Mouse (Mus musculus) heart, postnatal 4 days (tissue): ENCODE measurements at regions not wholly inside any gene's neighbourhood (a gene's known extent, or its start where the extent isn't known, plus 50 kb on each side); places are given as distances from the start of the nearest gene placed in this dataset.

Source experiments
- DNase-seq: peaks from one replicate; pipeline ENCODE4 v3.0.0; 2021

DNA sequence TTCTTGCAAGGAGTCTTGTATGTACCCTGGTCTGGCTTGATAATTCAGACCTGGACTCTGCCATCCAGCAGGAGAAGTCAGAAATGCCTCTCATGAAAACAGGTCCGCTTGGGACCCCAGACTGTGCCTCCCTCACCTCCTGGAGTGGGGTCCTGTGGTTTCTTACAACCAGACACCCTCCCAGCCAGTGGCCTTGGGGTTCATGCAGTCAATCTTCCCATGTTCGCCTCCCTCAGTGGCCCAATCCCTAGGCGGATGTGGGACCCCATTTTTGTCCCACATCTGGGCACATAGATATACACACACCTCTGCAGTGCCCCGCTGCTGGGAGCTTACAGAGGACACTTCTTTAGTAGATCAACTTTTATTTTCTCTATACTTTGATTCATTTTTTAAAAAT, 217.7 kb downstream of the Lrfn2 start:
- DNase-seq, result no peak

DNA sequence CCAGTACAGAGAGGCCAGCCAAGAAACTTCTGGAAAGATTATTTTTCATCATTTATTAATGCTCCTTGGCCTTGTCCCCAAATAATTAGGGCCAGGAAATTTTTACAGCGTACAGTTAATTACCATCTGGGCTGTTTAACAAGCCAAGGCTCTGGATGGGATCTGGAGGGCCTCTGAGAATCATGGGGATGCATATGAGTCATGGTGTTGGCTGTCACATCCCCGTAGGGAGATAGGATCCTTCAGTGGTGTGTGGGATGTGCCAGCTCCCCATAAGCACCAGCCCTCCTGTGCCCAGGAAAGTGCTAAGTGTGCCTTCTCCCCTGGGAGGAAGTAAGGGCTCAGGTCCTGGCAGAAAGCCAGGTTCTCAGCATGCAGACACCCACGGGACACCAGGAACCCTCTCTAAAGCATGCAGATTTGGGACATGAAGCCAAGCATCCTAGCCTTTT, 218.8 kb downstream of the Lrfn2 start:
- DNase-seq, result peak; percentile 42

DNA sequence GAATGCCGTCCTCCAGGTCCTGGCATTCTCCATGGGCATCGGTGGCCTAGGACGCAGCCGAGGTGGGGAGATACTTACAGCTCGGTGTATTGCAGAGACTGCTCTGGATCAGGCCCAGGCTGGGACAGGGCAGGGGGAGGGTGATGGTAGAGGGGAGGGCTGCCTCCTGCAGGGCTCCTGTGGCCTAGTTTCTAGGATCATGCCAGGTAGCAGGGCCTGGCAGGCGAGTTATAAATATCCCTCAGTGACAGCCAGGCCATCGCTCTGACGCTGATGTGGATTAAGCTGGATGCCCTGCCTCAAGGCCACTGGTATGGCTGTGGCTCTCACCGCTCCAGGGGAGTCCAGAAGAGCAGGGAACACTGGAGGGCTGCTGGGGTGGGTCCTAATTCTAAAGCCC, 221.8 kb downstream of the Lrfn2 start:
- peak; percentile 58 for DNase-seq

DNA sequence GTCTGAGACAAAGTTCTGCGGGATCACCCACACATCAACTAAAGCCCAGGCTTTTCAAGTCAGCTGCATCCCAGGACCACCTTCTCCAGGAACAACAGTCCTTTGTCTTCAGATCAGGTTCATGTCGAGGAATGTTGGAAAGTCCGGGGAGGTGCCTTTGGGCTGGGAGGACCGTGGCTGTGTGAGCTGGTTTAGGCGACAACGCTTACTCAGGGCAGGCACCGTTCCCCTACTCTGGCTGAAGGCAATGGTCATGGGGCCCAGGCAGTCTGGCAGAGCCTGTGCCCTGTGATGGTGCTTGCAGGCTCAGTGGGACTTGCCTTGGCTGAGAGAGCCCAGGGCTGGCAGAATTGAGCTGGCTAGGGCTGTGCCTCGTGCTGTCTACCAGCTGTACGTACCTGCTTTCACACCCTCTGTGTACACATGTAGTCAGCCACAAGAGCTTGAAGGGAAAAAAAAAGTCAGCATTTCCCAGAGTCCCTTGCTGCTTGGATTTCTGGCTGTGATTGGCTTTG, 222.9 kb downstream of the Lrfn2 start:
- DNase-seq, result no peak

DNA sequence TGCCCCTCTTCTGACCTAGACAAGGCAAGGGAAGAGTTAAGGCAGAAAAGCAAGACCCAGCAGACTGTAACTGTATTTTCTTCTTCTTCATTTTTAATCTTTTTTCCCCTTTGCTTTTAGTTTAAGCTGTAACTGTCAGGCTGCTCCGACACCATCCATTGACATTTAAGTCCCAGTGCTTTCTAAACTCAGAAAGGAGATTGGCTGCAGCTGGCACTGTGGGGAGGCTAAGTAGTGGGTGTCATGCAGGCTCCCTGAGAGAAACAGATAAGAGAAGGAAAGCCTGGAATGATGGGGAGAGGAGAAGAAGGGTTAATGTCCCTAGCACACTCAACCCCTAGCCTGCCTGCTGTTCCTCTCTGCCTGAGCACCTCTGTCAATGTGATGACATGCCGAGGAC, 225.4 kb downstream of the Lrfn2 start:
- no peak for DNase-seq

DNA sequence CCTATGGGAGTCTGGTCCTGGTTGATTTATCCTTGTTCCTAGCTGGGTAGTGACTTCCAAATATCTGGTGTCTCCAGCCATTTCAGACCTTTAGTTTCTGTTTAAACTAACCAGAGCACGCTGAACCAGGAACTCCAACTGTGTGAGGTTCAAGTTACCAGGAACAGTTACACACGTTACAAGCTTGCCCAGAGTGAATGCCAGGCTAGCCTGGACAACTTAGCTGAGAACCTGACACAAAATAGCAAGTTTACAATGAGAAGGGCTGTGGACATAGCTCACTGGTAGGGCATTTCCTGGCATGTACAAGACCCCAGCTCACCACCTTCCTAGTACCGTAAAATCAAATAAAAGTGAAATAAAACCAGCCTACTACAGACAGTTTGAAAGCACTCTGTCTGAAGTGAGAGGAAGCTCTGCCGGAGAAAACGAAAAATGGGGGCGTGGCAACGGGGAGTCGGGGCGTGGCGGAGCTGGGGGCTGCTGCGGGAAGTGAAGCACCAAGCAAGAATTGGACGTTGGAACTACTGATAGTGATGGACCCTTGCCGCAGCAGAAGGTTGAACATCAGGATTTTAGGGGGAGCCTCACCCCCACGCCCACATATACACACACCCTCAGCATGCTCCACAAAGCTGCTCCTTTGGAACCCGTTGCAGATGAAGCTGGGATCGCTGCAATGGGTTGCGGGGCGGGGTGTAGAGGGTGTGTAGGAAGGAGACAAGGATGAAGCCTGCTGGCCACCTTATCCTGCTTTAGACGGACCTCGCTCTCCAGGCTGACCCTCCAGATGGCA, 239.3 kb downstream of the Lrfn2 start:
- peak; percentile 38 for DNase-seq

DNA sequence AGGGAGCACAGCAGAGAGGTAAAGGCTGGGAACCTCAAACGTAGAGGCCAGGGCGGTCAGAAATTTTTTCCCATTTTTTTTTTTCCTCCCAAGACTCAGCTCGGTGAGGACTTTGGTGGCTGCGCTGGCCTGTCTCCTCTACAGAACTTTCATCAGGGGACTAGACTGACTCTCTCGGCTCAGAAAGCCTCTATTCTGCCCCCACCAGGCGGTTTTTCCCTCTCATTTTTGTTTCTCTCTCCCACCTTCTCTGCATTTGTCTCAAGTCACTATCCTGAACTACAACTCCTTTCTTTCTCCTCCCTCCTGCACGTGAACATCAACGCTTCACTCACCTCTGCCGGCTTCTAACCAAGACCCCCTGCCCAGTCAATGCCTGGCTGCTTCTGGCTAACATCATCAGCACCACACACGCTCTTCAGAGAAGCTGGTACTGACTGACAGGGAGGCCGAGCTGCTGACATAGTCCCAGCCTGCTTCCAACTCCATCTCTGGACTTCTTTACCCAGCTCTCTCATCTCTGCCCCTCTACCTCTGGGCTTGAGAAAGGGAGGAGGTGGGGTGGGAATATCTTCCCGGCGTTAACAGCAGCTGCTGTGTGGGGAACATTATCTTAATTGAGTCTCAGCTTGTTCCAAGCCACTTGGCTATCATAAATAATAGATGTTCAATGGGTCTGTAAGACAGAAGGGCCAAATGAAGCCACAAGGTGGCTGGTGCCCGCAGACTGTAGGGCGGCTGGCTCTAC, 240.0 kb downstream of the Lrfn2 start:
- peak; percentile 18 for DNase-seq

DNA sequence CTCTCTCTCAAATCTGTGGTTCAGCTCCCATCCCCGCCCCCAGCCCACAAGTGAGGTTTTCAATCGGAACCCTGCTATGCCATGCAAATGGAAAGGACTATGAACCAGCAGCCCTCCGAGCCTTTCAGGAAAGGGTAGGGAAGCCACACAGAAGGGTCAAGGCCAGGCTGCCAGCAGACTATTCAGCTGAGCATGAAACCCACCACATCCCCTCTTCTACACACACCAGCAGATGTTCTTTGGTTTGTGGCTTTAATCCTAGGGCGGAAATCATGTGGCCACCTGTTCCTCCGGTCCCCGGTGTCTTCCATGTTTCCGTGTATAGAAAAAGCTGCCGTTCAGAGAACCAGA, 240.6 kb downstream of the Lrfn2 start:
- no peak for DNase-seq

DNA sequence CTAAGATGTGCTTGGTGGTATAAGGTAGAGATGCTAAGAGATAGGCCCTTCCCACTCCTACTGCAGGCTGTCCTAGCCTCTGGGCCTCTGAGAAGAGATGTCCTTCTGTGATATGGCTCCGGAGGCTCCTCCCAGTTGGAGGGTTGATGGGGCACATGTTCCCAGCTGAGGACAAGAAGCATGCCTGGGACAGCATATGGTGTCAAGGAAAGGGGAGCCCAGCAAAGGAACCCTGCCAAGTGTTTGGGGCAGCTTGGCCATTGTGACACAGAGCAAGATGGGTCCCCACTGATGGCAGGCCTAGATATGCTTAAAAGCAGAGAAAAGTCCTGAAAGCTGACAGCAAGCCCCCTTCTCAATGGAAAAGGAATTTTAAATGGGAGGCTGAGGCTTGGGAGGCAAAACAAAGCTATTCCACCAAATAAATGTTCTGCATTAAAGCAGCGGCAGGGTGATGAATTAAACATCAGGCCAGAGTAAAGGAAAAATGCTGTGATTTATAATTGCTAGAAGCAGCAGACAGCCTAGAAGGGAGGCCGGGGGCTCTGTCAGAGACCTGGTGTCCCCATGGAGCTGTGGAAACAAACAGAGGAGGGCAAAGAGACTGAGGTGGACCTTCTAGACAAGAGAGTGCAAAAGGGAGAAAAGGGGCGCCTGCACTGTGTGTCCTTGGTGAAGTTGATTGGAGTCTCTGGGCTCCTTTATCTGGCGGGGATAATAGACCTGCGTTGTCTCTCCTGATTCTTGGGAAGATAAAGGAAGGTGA, 246.0 kb downstream of the Lrfn2 start:
- DNase-seq, result no peak

DNA sequence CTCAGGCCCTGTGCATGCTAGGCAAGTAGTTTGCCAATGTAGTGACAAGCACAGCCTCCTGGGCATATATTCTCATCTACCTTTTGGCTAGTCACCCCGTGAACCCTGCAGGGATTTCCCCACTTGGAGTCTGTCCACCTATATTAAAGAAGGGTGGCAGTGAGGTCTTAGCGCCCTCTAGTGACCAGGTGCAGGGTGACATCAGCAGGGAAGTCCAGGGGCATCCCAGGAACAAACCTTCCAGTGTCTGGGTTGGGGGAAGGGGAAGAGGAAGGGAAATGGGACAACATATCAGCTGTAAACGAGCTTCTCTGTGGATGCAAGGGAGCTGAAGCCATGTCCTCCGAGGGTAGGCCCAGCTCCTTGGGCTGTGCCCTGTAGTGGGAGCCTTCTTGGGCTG, 245.7 kb upstream of the Mocs1 start:
- peak; percentile 58 for DNase-seq

DNA sequence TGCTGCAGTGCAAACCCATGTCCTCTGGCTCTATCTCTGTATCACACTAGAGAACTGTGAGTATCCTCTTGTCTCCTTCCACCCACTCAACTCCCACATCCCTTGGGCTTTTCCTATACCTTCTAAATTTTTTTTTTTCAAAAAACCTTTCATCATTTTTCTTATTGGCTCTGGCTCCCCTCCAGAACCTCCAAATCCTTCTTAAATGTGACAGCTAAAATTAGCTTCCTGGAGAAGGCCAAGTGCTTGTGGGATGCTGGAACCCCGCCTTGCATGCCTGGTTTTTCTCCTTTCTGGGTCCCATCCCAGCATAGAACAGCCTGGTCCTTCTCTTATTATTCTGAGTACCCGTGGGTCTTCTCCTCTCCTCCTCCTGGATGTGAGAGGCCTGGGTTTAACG, 244.2 kb upstream of the Mocs1 start:
- DNase-seq, result no peak

DNA sequence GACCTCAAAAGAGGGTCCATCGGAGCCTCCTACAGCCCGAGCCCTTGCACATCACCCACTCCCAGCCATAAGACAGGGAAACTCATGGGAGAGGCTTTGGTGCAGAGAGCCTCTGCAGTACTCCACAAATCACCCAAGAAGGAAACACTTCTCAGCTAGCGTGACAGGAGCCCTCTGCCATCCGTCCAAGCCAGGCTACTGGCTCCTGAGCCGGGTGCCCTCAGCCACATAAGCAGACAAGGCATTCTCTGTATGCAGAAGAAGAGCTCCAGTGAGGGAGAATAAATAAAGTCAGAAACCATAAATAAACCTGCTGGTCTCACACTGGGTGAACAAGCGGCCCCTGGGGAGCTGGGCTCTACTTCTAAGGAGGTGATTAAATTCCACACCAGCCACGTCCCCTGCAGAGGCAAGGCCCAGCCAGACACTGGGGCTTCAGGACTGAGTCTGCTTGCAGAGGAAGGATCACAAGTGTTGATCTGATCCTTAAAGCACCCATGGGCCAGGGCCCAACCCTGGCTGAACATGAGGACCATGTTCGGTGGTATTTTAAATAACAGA, 243.0 kb upstream of the Mocs1 start:
- no peak for DNase-seq

DNA sequence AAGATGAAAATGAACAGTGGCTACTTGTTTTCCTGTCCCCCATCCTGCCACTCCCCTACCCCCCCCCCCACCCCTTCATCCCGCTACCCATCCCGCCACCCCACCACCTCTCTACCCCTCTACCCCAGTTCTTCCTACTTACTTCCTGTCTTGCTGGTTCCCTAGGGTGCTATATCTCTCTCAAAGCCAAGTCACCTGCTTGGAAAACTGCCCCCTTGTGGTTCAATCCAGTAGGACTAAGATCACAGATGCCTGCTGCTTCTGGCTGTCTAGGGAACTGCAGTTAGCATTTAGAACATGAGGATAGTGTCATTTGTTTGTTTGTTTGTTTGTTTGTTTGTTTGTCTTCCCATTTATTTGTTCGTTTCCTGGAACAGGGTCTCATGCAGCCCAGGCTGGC, 238.4 kb upstream of the Mocs1 start:
- peak; percentile 60 for DNase-seq

DNA sequence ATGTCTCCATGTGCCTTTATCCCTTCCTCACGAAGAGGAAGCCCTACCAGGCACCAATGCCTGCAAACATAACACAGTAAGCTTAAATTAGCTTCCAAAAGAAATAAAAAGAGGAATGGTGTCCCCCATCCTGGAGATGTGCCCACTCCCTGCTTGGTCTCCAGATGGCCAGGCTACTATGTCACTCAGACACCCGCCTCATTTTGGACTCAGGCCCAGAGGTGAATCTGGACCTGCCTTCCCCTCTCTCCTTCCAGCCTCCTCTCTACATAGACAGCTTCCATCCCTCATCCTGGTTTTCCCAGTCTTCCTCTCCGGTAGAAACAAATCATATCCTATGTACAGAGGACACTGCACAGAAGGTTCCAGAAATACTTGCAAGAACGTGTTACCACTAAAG, 237.8 kb upstream of the Mocs1 start:
- no peak for DNase-seq

DNA sequence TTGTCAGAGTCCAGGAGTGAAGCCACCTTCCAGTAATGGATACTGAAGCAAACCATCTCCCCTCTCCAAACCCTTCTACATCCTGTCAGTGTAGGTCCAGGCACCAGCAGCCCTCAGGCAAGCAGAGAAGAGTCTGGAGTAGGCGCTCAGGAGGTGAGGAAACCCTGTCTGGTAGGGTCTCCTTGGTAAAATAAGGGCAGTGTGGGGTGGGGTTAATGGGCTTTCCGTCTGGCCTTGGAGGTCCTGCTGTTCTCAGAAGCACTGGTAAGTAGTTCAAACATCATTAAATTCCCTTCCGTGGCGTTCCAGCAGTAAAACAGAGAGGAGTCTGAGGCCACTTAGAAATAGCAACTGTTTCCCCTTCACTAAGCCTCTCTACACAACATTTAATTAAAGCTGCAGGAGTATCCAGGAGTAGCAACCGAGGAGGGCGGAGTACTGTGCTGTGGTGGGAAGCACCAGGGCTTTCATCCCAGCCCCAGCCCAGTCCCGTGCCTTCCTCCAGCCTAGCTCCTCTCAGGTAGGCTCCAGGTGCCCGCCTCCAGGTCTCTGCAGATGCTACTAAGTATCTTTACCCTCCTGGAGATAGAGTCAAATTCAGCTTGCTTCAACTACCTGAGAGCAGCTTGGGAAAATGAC, 232.0 kb upstream of the Mocs1 start:
- no peak for DNase-seq

DNA sequence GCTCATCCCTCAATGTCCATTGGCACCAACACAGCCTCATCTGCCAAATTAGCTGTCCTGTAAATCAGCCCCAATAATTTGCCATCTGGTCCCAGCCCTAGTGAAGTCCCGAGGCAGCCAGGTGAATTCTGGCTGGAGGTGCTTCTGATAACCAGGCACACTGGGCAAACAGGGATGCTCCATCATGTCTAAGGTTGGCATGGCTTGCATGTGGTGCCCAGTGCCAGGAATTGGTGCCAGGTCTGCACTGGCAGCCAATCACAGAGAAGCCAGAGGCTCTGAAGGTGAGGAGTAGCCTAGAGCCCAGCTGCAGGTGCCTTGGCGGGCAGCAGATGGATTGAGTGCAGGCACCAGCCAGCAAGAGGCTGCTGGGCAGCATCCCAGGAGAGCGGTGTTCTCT, 226.7 kb upstream of the Mocs1 start:
- DNase-seq, result no peak

DNA sequence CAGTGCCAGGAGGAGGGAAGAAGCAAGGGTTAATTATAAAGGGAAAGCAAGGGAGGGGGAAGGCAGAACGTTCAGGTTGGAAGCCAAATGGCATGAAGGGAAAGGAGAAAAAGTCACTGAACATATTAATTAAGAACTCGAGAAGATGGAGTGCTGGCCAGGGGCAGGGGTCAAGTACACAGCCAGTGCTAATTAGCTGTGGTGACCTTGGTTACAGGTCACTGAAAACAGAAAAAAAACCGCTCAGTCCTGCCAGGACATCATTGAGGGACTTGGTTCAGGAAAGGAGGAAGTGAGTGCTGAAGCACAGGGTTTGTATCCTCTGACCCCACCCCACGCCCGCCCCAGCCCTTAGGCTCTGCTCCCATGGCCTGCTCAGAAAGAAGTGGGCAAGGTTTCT, 223.1 kb upstream of the Mocs1 start:
- DNase-seq, result no peak

DNA sequence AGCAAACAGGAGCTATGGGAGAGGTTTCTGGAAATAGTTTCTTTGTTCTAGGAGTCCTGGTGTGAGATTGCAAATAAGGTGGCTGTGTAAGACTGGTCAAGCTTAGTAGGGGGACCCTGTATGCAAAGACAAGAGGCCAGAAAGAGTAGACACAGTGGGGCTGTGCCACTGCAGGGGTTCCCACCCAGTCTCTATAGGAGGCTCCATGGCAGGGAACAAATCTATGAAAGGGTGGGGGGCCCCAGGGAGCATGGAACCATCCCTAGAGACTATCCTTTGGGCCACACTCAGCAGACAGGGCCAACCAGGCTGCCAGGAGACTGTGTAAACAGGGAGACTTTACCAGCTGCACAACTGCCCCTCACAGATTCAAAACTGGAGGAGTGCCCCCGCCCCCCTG, 222.6 kb upstream of the Mocs1 start:
- no peak for DNase-seq

DNA sequence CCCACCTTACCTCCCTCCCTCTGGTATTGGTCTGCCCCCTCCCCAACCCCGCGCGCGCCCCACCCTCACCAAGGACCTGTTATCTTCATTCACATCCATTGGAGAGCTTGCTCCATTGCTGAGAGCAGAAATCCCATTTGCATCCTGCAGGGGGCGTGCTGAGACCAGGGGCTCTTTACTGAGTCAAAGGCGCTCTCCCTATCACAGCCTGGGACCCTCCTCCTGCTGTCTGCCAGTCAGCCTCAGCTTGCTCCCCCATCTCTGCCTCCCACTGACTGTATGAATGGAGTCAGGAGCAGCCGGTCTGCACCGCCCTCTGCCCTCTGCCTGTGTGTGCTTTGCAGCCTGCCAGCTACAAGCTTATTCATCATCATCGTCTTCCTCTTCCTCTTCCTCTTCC, 221.5 kb upstream of the Mocs1 start:
- DNase-seq, result no peak

DNA sequence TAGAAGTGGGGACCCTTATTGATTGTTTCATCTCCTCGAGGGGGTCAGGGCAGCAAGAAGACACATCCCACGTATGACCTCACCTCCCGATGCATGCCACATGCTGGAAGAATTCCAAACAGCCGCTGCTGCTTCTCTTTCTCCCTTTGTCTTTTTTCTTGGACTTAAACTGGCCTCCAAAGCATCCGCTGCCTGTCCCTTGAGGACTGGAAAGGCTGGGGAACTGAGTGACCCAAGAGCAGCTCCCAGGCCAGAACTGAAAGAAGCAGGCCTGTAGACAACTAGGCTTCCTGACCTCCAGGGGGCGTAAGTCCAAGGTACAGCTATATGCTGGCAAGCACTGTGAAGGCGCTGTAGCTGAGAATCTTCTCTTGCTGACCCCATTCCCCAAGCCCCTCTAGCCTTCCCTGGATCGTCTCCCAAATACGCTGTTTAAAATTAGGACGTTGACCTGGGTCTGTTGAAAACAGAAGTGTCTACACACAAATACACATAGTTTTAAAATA, 219.8 kb upstream of the Mocs1 start:
- peak; percentile 41 for DNase-seq

DNA sequence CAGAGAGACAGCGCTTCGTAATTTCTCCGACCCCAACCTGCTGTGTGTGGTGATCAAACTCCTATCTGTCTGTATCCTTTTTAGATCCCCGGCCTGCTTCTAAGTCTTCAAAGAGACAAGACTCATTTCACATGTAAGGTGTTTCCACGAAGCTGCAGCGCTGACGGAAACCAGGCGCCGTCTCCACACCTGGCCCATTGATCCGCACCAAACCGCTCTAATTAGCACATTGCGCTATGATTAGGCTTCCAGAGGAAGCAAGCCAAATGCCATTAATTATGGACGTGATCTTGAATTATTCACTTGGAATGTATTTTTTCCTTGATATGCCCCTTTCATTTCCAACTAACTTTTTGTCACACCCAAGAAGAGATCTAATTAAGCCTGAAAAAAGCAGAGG, 215.2 kb upstream of the Mocs1 start:
- no peak for DNase-seq

DNA sequence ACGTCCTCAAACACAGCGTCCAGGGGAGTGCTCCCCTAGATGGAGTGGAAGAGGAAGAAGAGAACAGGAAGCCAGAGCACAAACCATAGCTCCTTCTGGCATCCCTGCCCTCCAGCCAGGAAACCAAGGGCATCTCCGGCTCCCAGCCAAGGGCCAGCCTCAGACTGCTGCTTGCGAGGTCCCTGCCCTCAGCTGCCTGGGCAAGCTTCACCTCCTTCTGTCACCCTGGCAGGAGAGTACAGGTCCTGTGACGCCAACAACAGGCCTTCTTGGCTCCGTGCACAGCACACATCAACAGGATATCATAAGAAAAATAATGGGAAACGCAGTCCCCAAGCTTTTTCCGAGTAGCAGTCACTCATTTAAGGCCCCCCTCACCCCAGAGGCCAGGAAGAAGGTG, 212.9 kb upstream of the Mocs1 start:
- no peak for DNase-seq
